Mouse (Mus musculus): Measurements from ENCODE around the gene Olfr733. TPM values are rescaled to one million over a fixed set of nuclear protein-coding genes. Genes with fewer than 3 reads are reported as not detected.

The Olfr733 gene
- polyA plus RNA-seq (2015; fragmentation: Nextera tagmentation; extraction: Ambion mirVana): not detected in 2 replicates

DNA sequence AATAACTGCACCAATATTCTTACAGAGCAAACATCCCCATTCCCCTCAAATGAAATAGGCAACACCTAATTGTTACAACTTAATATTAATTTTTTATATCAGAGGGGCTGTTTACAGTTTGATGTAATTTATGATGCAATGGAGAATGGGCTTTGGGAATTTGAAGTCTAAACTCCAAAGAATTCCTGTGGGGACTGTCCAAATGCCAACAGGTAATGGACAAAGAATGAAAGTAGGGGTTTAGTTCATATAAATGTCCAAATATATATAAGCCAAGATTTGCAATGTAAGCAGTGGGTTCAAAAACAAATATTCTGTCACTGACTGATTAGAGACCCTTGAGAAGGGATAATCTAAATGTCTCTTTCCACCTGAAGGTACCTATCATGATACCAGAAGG lies at the start of gene Olfr733:
TSS of gene Olfr733 (minus strand) at position 101 of the 400 bp plus-strand sequence.
- Histone ChIP-seq H3K27ac (ENCODE audit: low read length) (no peak within 1 kb of the TSS), H3K9ac (ENCODE audit: low read length) (no peak within 1 kb of the TSS), H3K4me3 (ENCODE audit: low read length) (no peak within 1 kb of the TSS), H3K27me3 (ENCODE audit: control insufficient read depth, insufficient read depth, low read length) (no peaks in the 10 kb centered on the region), H3K4me1 (ENCODE audit: control insufficient read depth, insufficient read depth, low read length) (no peaks in the 10 kb centered on the region), H3K4me2 (ENCODE audit: low read depth, low read length) (no peak within 1 kb of the TSS), H3K36me3 (ENCODE audit: control insufficient read depth, insufficient read depth) (no peaks in the 10 kb centered on the region), H3K9me3 (replicated peaks; ENCODE audit: control insufficient read depth, low read length) (no peaks in the 10 kb centered on the region)
- no peak for ATAC-seq (replicated peaks; ENCODE audit: extremely low read depth, insufficient read depth, low FRiP score)

DNA sequence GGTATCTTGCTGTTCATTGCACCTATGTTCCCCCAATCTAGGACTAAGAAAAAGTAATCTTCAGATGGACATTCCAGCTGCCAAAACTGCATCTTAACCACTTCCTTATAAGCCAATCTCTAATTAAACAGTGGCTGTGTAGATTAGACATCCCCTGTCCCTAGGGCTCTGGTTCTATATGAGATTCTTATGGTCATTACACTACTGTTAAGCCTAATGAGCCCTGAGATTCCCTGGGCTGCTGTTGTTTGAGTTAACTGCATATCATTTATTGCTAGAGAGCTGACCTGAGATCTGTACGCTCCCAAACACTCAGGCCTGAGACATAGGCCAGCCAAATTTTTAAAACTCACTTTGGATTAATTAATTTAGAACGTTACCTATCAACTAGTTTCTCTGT lies 47.5 kb upstream of the Olfr733 start, which contains the start of gene Olfr735:
TSS of gene Olfr735 (minus strand) at position 77 of the 400 bp plus-strand sequence.
- Histone ChIP-seq H3K9ac (ENCODE audit: low read length) (no peak within 1 kb of the TSS), H3K27me3 (ENCODE audit: control insufficient read depth, insufficient read depth, low read length) (no peaks in the 10 kb centered on the region), H3K4me1 (ENCODE audit: control insufficient read depth, insufficient read depth, low read length) (no peaks in the 10 kb centered on the region), H3K27ac (ENCODE audit: low read length) (no peak within 1 kb of the TSS), H3K36me3 (ENCODE audit: control insufficient read depth, insufficient read depth) (no peaks in the 10 kb centered on the region), H3K4me3 (ENCODE audit: low read length) (no peak within 1 kb of the TSS), H3K9me3 (replicated peaks; ENCODE audit: control insufficient read depth, low read length) (no peaks in the 10 kb centered on the region), H3K4me2 (ENCODE audit: low read depth, low read length) (no peak within 1 kb of the TSS)
- 81% methylated on average over 2 of the region's 2 CpGs for WGBS
- no peak for ATAC-seq (replicated peaks; ENCODE audit: extremely low read depth, insufficient read depth, low FRiP score)

DNA sequence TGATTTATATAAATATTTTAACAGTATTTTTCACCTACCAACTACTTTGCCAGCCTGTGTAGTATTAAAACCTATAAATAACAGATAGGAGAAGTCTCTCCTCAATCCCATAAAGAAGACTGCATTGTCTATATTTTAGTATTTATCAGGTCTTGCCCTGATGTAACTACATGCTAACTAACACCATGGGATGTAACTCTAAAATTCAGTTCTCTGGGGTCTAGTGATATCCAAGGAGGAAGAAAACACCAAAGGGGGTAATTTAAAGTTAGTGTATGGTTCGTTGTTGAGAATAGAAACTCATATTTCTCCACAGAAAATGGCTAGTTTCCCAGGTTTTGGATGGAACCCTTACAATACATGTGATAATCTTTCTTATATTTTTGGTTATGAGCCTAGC lies 25.3 kb upstream of the Olfr733 start, which contains the start of gene Olfr734:
TSS of gene Olfr734 (minus strand) at position 101 of the 400 bp plus-strand sequence.
- H3K9me3 ChIP-seq (replicated peaks; ENCODE audit: control insufficient read depth, low read length): no peaks in the 10 kb centered on the region
- no peaks in the 10 kb centered on the region for H3K27me3 ChIP-seq (ENCODE audit: control insufficient read depth, insufficient read depth, low read length)
- 67% methylated on average over 1 of the region's 1 CpGs for WGBS
- no peak within 1 kb of the TSS for H3K4me2 ChIP-seq (ENCODE audit: low read depth, low read length)
- H3K27ac ChIP-seq (ENCODE audit: low read length): no peak within 1 kb of the TSS
- no peak for ATAC-seq (replicated peaks; ENCODE audit: extremely low read depth, insufficient read depth, low FRiP score)
- H3K9ac ChIP-seq (ENCODE audit: low read length): no peak within 1 kb of the TSS
- H3K36me3 ChIP-seq (ENCODE audit: control insufficient read depth, insufficient read depth): no peaks in the 10 kb centered on the region
- no peaks in the 10 kb centered on the region for H3K4me1 ChIP-seq (ENCODE audit: control insufficient read depth, insufficient read depth, low read length)
- no peak within 1 kb of the TSS for H3K4me3 ChIP-seq (ENCODE audit: low read length)

DNA sequence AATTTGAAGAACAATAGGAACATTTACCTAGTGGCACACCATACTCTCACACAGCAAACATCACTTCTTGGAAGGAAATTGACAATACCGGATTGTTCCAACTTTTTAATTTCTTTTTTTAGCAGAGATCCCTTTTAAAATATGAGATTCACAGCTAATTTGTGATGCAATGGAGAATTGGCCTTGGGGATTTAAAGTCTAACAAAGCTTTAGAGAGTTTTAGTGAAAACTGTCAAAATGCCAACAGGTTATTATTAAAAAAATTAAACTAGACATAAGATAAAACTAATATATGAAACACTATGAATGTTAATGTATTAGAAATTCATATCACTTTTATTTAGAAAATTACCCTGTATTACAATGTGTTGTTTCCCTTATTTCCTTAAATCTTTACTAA lies 17.2 kb downstream of the Olfr733 start, which contains the start of gene Olfr732:
TSS of gene Olfr732 (minus strand) at position 101 of the 400 bp plus-strand sequence.
- 82% methylated on average over 1 of the region's 1 CpGs for WGBS

More for the DNA sequence above, 17.2 kb downstream of the Olfr733 start, which contains the start of gene Olfr732:
- no peak within 1 kb of the TSS for H3K27ac ChIP-seq (ENCODE audit: low read length)
- H3K4me2 ChIP-seq (ENCODE audit: low read depth, low read length): no peak within 1 kb of the TSS
- H3K9me3 ChIP-seq (replicated peaks; ENCODE audit: control insufficient read depth, low read length): no peaks in the 10 kb centered on the region
- no peak within 1 kb of the TSS for H3K4me3 ChIP-seq (ENCODE audit: low read length)
- H3K27me3 ChIP-seq (ENCODE audit: control insufficient read depth, insufficient read depth, low read length): no peaks in the 10 kb centered on the region
- no peaks in the 10 kb centered on the region for H3K36me3 ChIP-seq (ENCODE audit: control insufficient read depth, insufficient read depth)
- H3K4me1 ChIP-seq (ENCODE audit: control insufficient read depth, insufficient read depth, low read length): no peaks in the 10 kb centered on the region
- ATAC-seq (replicated peaks; ENCODE audit: extremely low read depth, insufficient read depth, low FRiP score): no peak
- no peak within 1 kb of the TSS for H3K9ac ChIP-seq (ENCODE audit: low read length)

Other genes with a start within 250 kb of the Olfr733 start
- not detected in 2 replicates for gene Olfr726, start 210.6 kb downstream of the Olfr733 start, polyA plus RNA-seq (2015; fragmentation: Nextera tagmentation; extraction: Ambion mirVana)
- not detected in 2 replicates for gene Olfr727, start 178.3 kb downstream of the Olfr733 start, polyA plus RNA-seq (2015; fragmentation: Nextera tagmentation; extraction: Ambion mirVana)
- gene Olfr728, start 158.8 kb downstream of the Olfr733 start, polyA plus RNA-seq (2015; fragmentation: Nextera tagmentation; extraction: Ambion mirVana): not detected in 2 replicates
- gene Olfr729, start 148.6 kb downstream of the Olfr733 start, polyA plus RNA-seq (2015; fragmentation: Nextera tagmentation; extraction: Ambion mirVana): not detected in 2 replicates
- not detected in 2 replicates for gene Olfr730, start 113.3 kb downstream of the Olfr733 start, polyA plus RNA-seq (2015; fragmentation: Nextera tagmentation; extraction: Ambion mirVana)
- gene Olfr731, start 59.7 kb downstream of the Olfr733 start, polyA plus RNA-seq (2015; fragmentation: Nextera tagmentation; extraction: Ambion mirVana): not detected in 2 replicates
- not detected in 2 replicates for gene Olfr732, start 17.3 kb downstream of the Olfr733 start, polyA plus RNA-seq (2015; fragmentation: Nextera tagmentation; extraction: Ambion mirVana)
- gene Olfr734, start 25.2 kb upstream of the Olfr733 start, polyA plus RNA-seq (2015; fragmentation: Nextera tagmentation; extraction: Ambion mirVana): not detected in 2 replicates
- gene Olfr735, start 47.4 kb upstream of the Olfr733 start, polyA plus RNA-seq (2015; fragmentation: Nextera tagmentation; extraction: Ambion mirVana): not detected in 2 replicates
- not detected in 2 replicates for gene Tlr11, start 56.4 kb upstream of the Olfr733 start, polyA plus RNA-seq (2015; fragmentation: Nextera tagmentation; extraction: Ambion mirVana)
- gene Olfr736, start 79.6 kb upstream of the Olfr733 start, polyA plus RNA-seq (2015; fragmentation: Nextera tagmentation; extraction: Ambion mirVana): not detected in 2 replicates
- not detected in 2 replicates for gene Olfr738, start 106.0 kb upstream of the Olfr733 start, polyA plus RNA-seq (2015; fragmentation: Nextera tagmentation; extraction: Ambion mirVana)
- not detected in 2 replicates for gene Olfr739, start 117.1 kb upstream of the Olfr733 start, polyA plus RNA-seq (2015; fragmentation: Nextera tagmentation; extraction: Ambion mirVana)
- not detected in 2 replicates for gene Olfr740, start 144.0 kb upstream of the Olfr733 start, polyA plus RNA-seq (2015; fragmentation: Nextera tagmentation; extraction: Ambion mirVana)
- gene Olfr741, start 171.2 kb upstream of the Olfr733 start, polyA plus RNA-seq (2015; fragmentation: Nextera tagmentation; extraction: Ambion mirVana): not detected in 2 replicates
- gene Olfr742, start 202.1 kb upstream of the Olfr733 start, polyA plus RNA-seq (2015; fragmentation: Nextera tagmentation; extraction: Ambion mirVana): not detected in 2 replicates
- not detected in 2 replicates for gene Olfr743, start 220.3 kb upstream of the Olfr733 start, polyA plus RNA-seq (2015; fragmentation: Nextera tagmentation; extraction: Ambion mirVana)